Mouse (Mus musculus): ENCODE data around the gene Pwp2. TPM values are rescaled to one million over a fixed set of nuclear protein-coding genes. Genes with fewer than 3 reads are reported as not detected.

Pwp2 gene
- total and polyA plus RNA-seq, 2 experiments from 2014 or later: 16.4 to 30.0 TPM

DNA sequence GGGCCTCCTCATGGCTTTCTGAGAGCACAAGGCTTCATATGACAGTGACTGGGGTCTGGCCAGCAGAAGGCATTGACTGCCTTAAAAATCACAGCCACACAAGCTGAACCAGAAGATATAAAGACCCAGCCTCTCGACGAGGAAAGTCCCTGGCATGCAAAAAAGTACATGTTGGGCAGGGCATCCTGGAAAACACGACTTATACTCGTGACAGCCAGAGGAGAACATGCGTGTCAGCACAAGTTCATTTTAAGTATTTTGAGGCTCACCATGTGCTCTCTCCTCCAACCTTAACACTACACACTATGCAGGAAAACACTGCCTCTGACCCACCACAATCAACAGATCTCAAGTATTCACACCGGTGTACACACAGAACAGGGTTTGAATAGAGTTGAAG is 39.2 kb upstream of the Pwp2 start:
- no peaks in the 10 kb centered on the region for H3K9me3 ChIP-seq (ENCODE audit: low read length)
- peaks cover 45% of the 10 kb centered on the region for H3K36me3 ChIP-seq (ENCODE audit: insufficient read depth)
- no peak for TF ChIP-seq CTCF (IDR thresholded peaks at IDR 0.05; ENCODE audit: low read depth)
- no peaks in the 10 kb centered on the region for H3K27me3 ChIP-seq (ENCODE audit: insufficient read depth, low read length)
- no peak for DNase-seq
- no peak overlapping the region for H3K4me3 ChIP-seq (ENCODE audit: low read depth, low read length)
- no peak for ATAC-seq
- H3K4me2 ChIP-seq (ENCODE audit: low read depth): no peak overlapping the region
- no peak overlapping the region for H3K9ac ChIP-seq
- WGBS: 97% methylated on average over 6 of the region's 6 CpGs
- no peaks in the 10 kb centered on the region for H3K4me1 ChIP-seq (ENCODE audit: insufficient read depth)
- H3K27ac ChIP-seq (ENCODE audit: low read depth, low read length): no peak overlapping the region

GRCm38 (mm10) chr10:78222908-78223307 is 38.0 kb upstream of the Pwp2 start:
- H3K9ac ChIP-seq: no peak overlapping the region
- ATAC-seq: no peak
- no peak overlapping the region for H3K4me3 ChIP-seq (ENCODE audit: low read depth, low read length)
- no peak for TF ChIP-seq CTCF (IDR thresholded peaks at IDR 0.05; ENCODE audit: low read depth)
- no peaks in the 10 kb centered on the region for H3K4me1 ChIP-seq (ENCODE audit: insufficient read depth)
- no peaks in the 10 kb centered on the region for H3K9me3 ChIP-seq (ENCODE audit: low read length)
- no peak overlapping the region for H3K27ac ChIP-seq (ENCODE audit: low read depth, low read length)
- WGBS: 75% methylated on average over 4 of the region's 4 CpGs
- H3K4me2 ChIP-seq (ENCODE audit: low read depth): no peak overlapping the region
- no peak for DNase-seq
- H3K27me3 ChIP-seq (ENCODE audit: insufficient read depth, low read length): no peaks in the 10 kb centered on the region
- H3K36me3 ChIP-seq (ENCODE audit: insufficient read depth): peaks cover 39% of the 10 kb centered on the region

GRCm38 (mm10) chr10:78221315-78221714 is 36.4 kb upstream of the Pwp2 start:
- H3K36me3 ChIP-seq (ENCODE audit: insufficient read depth): peaks cover 42% of the 10 kb centered on the region
- H3K9me3 ChIP-seq (ENCODE audit: low read length): no peaks in the 10 kb centered on the region
- DNase-seq: no peak
- 91% methylated on average over 7 of the region's 7 CpGs for WGBS
- no peak overlapping the region for H3K27ac ChIP-seq (ENCODE audit: low read depth, low read length)
- no peaks in the 10 kb centered on the region for H3K27me3 ChIP-seq (ENCODE audit: insufficient read depth, low read length)
- H3K4me1 ChIP-seq (ENCODE audit: insufficient read depth): no peaks in the 10 kb centered on the region
- no peak for TF ChIP-seq CTCF (IDR thresholded peaks at IDR 0.05; ENCODE audit: low read depth)
- H3K4me2 ChIP-seq (ENCODE audit: low read depth): no peak overlapping the region
- H3K4me3 ChIP-seq (ENCODE audit: low read depth, low read length): no peak overlapping the region
- ATAC-seq: no peak
- H3K9ac ChIP-seq: no peak overlapping the region

DNA sequence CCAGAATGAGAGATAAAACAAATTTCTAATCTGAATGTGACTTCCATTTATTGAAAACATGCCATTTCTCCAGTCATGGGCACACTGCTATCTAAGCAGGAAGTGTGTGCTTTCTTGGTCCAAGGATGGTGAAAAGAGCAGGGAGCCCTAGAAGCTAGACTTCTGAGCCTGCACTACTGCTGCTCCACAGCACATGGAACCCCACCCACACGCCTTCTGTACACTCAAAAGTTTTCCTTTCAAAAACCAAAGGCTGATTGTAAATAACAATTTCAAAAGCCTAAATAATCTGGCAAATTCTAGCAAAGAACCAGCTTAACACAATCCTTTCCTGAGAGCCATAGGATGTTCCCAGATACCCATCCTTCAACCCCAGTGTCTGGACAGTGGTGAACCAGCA is 34.6 kb upstream of the Pwp2 start:
- Histone ChIP-seq H3K9me3 (ENCODE audit: low read length) (no peaks in the 10 kb centered on the region), H3K9ac (no peak overlapping the region), H3K4me2 (ENCODE audit: low read depth) (no peak overlapping the region), H3K4me1 (ENCODE audit: insufficient read depth) (no peaks in the 10 kb centered on the region), H3K4me3 (ENCODE audit: low read depth, low read length) (no peak overlapping the region), H3K27ac (ENCODE audit: low read depth, low read length) (no peak overlapping the region), H3K27me3 (ENCODE audit: insufficient read depth, low read length) (no peaks in the 10 kb centered on the region), H3K36me3 (ENCODE audit: insufficient read depth) (peaks cover 54% of the 10 kb centered on the region)
- ATAC-seq: no peak
- WGBS: 92% methylated on average over 1 of the region's 1 CpGs
- no peak for DNase-seq
- no peak for TF ChIP-seq CTCF (IDR thresholded peaks at IDR 0.05; ENCODE audit: low read depth)

- H3K4me3 ChIP-seq (ENCODE audit: low read depth, low read length): no peak overlapping the region
- no peaks in the 10 kb centered on the region for H3K27me3 ChIP-seq (ENCODE audit: insufficient read depth, low read length)
- no peak overlapping the region for H3K4me2 ChIP-seq (ENCODE audit: low read depth)
- DNase-seq (no peak), ATAC-seq (no peak)
- H3K9ac ChIP-seq: no peak overlapping the region
- 90% methylated on average over 6 of the region's 6 CpGs for WGBS
- no peaks in the 10 kb centered on the region for H3K9me3 ChIP-seq (ENCODE audit: low read length)
- TF ChIP-seq CTCF (IDR thresholded peaks at IDR 0.05; ENCODE audit: low read depth): no peak
- no peaks in the 10 kb centered on the region for H3K4me1 ChIP-seq (ENCODE audit: insufficient read depth)
- H3K36me3 ChIP-seq (ENCODE audit: insufficient read depth): peaks cover 64% of the 10 kb centered on the region
- no peak overlapping the region for H3K27ac ChIP-seq (ENCODE audit: low read depth, low read length)
Observed at GRCm38 (mm10) chr10:78218576-78218975, 33.6 kb upstream of the Pwp2 start.

GRCm38 (mm10) chr10:78216376-78217083 is 31.6 kb upstream of the Pwp2 start:
- Histone ChIP-seq H3K27ac (ENCODE audit: low read depth, low read length) (no peak overlapping the region), H3K9me3 (ENCODE audit: low read length) (no peaks in the 10 kb centered on the region), H3K9ac (no peak overlapping the region), H3K4me2 (ENCODE audit: low read depth) (no peak overlapping the region), H3K36me3 (ENCODE audit: insufficient read depth) (peaks cover 71% of the 10 kb centered on the region), H3K27me3 (ENCODE audit: insufficient read depth, low read length) (no peaks in the 10 kb centered on the region), H3K4me1 (ENCODE audit: insufficient read depth) (no peaks in the 10 kb centered on the region), H3K4me3 (ENCODE audit: low read depth, low read length) (no peak overlapping the region)
- no peak for DNase-seq
- TF ChIP-seq CTCF (IDR thresholded peaks at IDR 0.05; ENCODE audit: low read depth): no peak
- 92% methylated on average over 6 of the region's 6 CpGs for WGBS
- ATAC-seq: no peak

DNA sequence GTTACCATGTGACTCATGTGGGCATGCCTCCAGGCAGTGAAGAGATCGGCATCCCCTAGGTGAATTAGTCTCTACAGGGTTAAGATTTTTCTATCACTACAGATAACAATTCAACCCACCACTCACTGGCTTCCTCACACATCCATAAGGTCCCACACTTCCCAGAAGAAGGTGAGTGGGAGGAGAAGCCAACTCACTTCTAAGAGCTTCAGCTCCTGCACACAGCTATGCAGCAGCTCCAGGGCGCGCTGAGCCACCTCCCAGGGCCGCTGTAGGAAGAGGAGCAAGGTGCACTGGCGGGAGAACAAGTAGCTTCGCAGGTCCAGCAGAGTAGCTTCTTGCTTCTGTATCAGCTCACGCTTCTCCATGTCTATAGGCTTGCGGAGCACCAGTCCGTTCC is 29.4 kb upstream of the Pwp2 start:
- no peak overlapping the region for H3K9ac ChIP-seq
- WGBS: 95% methylated on average over 9 of the region's 9 CpGs
- no peaks in the 10 kb centered on the region for H3K9me3 ChIP-seq (ENCODE audit: low read length)
- no peak for TF ChIP-seq CTCF (IDR thresholded peaks at IDR 0.05; ENCODE audit: low read depth)
- no peak overlapping the region for H3K4me2 ChIP-seq (ENCODE audit: low read depth)
- no peak for DNase-seq
- no peaks in the 10 kb centered on the region for H3K27me3 ChIP-seq (ENCODE audit: insufficient read depth, low read length)
- peaks cover 67% of the 10 kb centered on the region for H3K36me3 ChIP-seq (ENCODE audit: insufficient read depth)
- no peaks in the 10 kb centered on the region for H3K4me1 ChIP-seq (ENCODE audit: insufficient read depth)
- no peak overlapping the region for H3K27ac ChIP-seq (ENCODE audit: low read depth, low read length)
- no peak overlapping the region for H3K4me3 ChIP-seq (ENCODE audit: low read depth, low read length)
- ATAC-seq: no peak

All from forebrain, postnatal 0 days (tissue).